Mouse (Mus musculus): Measurements from ENCODE around the gene Exoc7. TPM values are rescaled to one million over a fixed set of nuclear protein-coding genes. Genes with fewer than 3 reads are reported as not detected.
"Not testable (repeated sequence)": the region's sequence is repeated elsewhere in the genome, so short reads cannot be mapped to it uniquely, and the experiment has no call there.

Gene Exoc7
- total RNA-seq, 2 experiments from 2014 or later = 23.0 to 36.6 TPM

GRCm38 (mm10) chr11:116282089-116282488, 24.9 kb downstream of the Exoc7 start:
- peak; percentile 48 for ATAC-seq (replicated peaks; ENCODE audit: poor library complexity, severe bottlenecking)

GRCm38 (mm10) chr11:116281671-116282070, 25.4 kb downstream of the Exoc7 start:
- ATAC-seq (replicated peaks; ENCODE audit: poor library complexity, severe bottlenecking) = 0 out of 2 replicates have a peak, but pooled peaks have one; percentile 15

GRCm38 (mm10) chr11:116280751-116281663, 26.0 kb downstream of the Exoc7 start, which contains the start of gene Galr2:
Gene Galr2 (plus strand): TSS chr11:116280939.
- ATAC-seq (replicated peaks; ENCODE audit: poor library complexity, severe bottlenecking) = peak; percentile 29

GRCm38 (mm10) chr11:116277184-116277583, 29.8 kb downstream of the Exoc7 start:
- ATAC-seq (replicated peaks; ENCODE audit: poor library complexity, severe bottlenecking) = not testable (repeated sequence)

GRCm38 (mm10) chr11:116274045-116274666, 32.9 kb downstream of the Exoc7 start, which contains the start of gene Srp68:
Gene Srp68 (minus strand): TSS chr11:116274217.
- ATAC-seq (replicated peaks; ENCODE audit: poor library complexity, severe bottlenecking) = peak; percentile 98

GRCm38 (mm10) chr11:116273469-116274044, 33.5 kb downstream of the Exoc7 start:
- ATAC-seq (replicated peaks; ENCODE audit: poor library complexity, severe bottlenecking) = peak; percentile 36; the same call in 1 of the 2 replicates

- ATAC-seq (replicated peaks; ENCODE audit: poor library complexity, severe bottlenecking) = no peak
These were observed 34.2 kb downstream of the Exoc7 start for GRCm38 (mm10) chr11:116272589-116273468.

- ATAC-seq (replicated peaks; ENCODE audit: poor library complexity, severe bottlenecking) = no peak
These were observed 37.5 kb downstream of the Exoc7 start for GRCm38 (mm10) chr11:116269560-116269959.

GRCm38 (mm10) chr11:116268313-116268712, 38.7 kb downstream of the Exoc7 start:
- ATAC-seq (replicated peaks; ENCODE audit: poor library complexity, severe bottlenecking) = no peak

GRCm38 (mm10) chr11:116267637-116268036, 39.4 kb downstream of the Exoc7 start:
- no peak for ATAC-seq (replicated peaks; ENCODE audit: poor library complexity, severe bottlenecking)

GRCm38 (mm10) chr11:116265850-116266249, 41.2 kb downstream of the Exoc7 start:
- peak; percentile 84 for ATAC-seq (replicated peaks; ENCODE audit: poor library complexity, severe bottlenecking)

- peak; percentile 56 for ATAC-seq (replicated peaks; ENCODE audit: poor library complexity, severe bottlenecking)
These were observed 41.7 kb downstream of the Exoc7 start for GRCm38 (mm10) chr11:116265352-116265751.

- ATAC-seq (replicated peaks; ENCODE audit: poor library complexity, severe bottlenecking) = peak; percentile 42
These were observed 46.8 kb downstream of the Exoc7 start for GRCm38 (mm10) chr11:116260259-116260658.

GRCm38 (mm10) chr11:116259461-116259860, 47.6 kb downstream of the Exoc7 start:
- ATAC-seq (replicated peaks; ENCODE audit: poor library complexity, severe bottlenecking) = peak; percentile 15

- ATAC-seq (replicated peaks; ENCODE audit: poor library complexity, severe bottlenecking) = no peak
These were observed 50.9 kb downstream of the Exoc7 start for GRCm38 (mm10) chr11:116255982-116256675.

GRCm38 (mm10) chr11:116255090-116255981, 51.7 kb downstream of the Exoc7 start:
- ATAC-seq (replicated peaks; ENCODE audit: poor library complexity, severe bottlenecking) = peak; percentile 34; the same call in 1 of the 2 replicates

- ATAC-seq (replicated peaks; ENCODE audit: poor library complexity, severe bottlenecking) = peak; percentile 86
These were observed 52.4 kb downstream of the Exoc7 start for GRCm38 (mm10) chr11:116254627-116255026.

- ATAC-seq (replicated peaks; ENCODE audit: poor library complexity, severe bottlenecking) = no peak
These were observed 53.9 kb downstream of the Exoc7 start for GRCm38 (mm10) chr11:116253076-116253600.

All from granulocyte monocyte progenitor cell, adult 5-6 weeks (primary cell).